Mouse (Mus musculus) small intestine, adult 2 months (tissue): ENCODE measurements around the gene Rdm1.

Source experiments
- CTCF ChIP-seq: fragments of 200-500 bp; IDR thresholded peaks from 2 replicates; pipeline ENCODE4 v1.5.1; 2012; ENCODE audit warnings: low read depth, mild to moderate bottlenecking, control low read depth, inconsistent platforms, low read length, moderate library complexity, mixed read lengths; ENCODE audit not compliant: insufficient replicate concordance, insufficient read length; ENCODE audit errors: extremely low read depth
- POLR2A ChIP-seq: fragments of 200-500 bp; IDR thresholded peaks from 2 replicates; pipeline ENCODE4 v1.6.1; 2012; ENCODE audit warnings: low read depth, mild to moderate bottlenecking, control low read depth, inconsistent platforms, low read length, moderate library complexity

- TF ChIP-seq CTCF: no peak
- no peak for TF ChIP-seq POLR2A
Measured at GRCm38 (mm10) chr11:101599156-101599555, 27.8 kb upstream of the Rdm1 start, which contains the start of gene Gm11634.
